Mouse (Mus musculus) stomach, embryonic 14.5 days (tissue): ENCODE results near the gene Apba2. TPM values are rescaled to one million over a fixed set of nuclear protein-coding genes. Genes with fewer than 3 reads are reported as not detected.

Experiments used
- ATAC-seq: fragments of 200-750 bp; cut with Nextera tagmentation; 2 replicates; pipeline ENCODE4 v1.8.0; 2017; ENCODE audit warnings: low read depth, moderate TSS enrichment; ENCODE audit not compliant: insufficient number of reproducible peaks, insufficient read depth, low FRiP score
- H3K27ac ChIP-seq: fragments of 300-500 bp; sonication (generic); 2 replicates; pipeline ENCODE4 v1.5.1; 2014; ENCODE audit warnings: mild to moderate bottlenecking, low read length, moderate library complexity, mixed read lengths
- H3K27me3 ChIP-seq: fragments of 300-500 bp; sonication (generic); 2 replicates; pipeline ENCODE4 v1.6.1; 2014; ENCODE audit warnings: low read length, control low read depth, mixed read lengths; ENCODE audit not compliant: control insufficient read depth, insufficient read depth
- H3K36me3 ChIP-seq: fragments of 300-500 bp; sonication (generic); 2 replicates; pipeline ENCODE4 v1.6.1; 2014; ENCODE audit warnings: mild to moderate bottlenecking, control low read depth, low read length, moderate library complexity, mixed read lengths; ENCODE audit not compliant: control insufficient read depth, insufficient read depth
- H3K4me1 ChIP-seq: fragments of 300-500 bp; sonication (generic); 2 replicates; pipeline ENCODE4 v1.6.1; 2014; ENCODE audit warnings: low read length, control low read depth, mixed read lengths; ENCODE audit not compliant: control insufficient read depth, insufficient read depth
- H3K4me2 ChIP-seq: fragments of 300-500 bp; sonication (generic); replicated peaks from 2 replicates; pipeline ENCODE4 v1.6.1; 2014; ENCODE audit warnings: low read depth, low read length, control low read depth
- H3K4me3 ChIP-seq: fragments of 300-500 bp; sonication (generic); 2 replicates; pipeline ENCODE4 v1.5.1; 2014; ENCODE audit warnings: low read depth, low read length, control low read depth
- H3K9ac ChIP-seq: fragments of 300-500 bp; sonication (generic); replicated peaks from 2 replicates; pipeline ENCODE4 v1.6.1; 2014; ENCODE audit warnings: low read depth, mild to moderate bottlenecking, control low read depth, low read length, moderate library complexity, mixed read lengths
- H3K9me3 ChIP-seq: fragments of 300-500 bp; sonication (generic); 2 replicates; pipeline ENCODE4 v1.6.1; 2016; ENCODE audit warnings: low read depth, low read length, control low read depth; ENCODE audit not compliant: control insufficient read depth
- WGBS: fragments of 180-500 bp; shearing (Covaris S2); extraction: QIAGEN DNeasy Blood & Tissue Kit; methylation state at CpG from one replicate; pipeline ENCODE4 v1.1.7; 2014; 5-methylcytosine and 5-hydroxymethylcytosine counted together
- polyA plus RNA-seq: library from polyadenylated mRNA; unstranded; fragments of >200 nt; fragmentation: Nextera tagmentation; extraction: Ambion mirVana; gene quantifications from 2 replicates; pipeline ENCODE4 v1.2.1, GENCODE M21; 2014

Apba2 gene
- polyA plus RNA-seq = 7.4 and 7.6 TPM in 2 replicates

DNA sequence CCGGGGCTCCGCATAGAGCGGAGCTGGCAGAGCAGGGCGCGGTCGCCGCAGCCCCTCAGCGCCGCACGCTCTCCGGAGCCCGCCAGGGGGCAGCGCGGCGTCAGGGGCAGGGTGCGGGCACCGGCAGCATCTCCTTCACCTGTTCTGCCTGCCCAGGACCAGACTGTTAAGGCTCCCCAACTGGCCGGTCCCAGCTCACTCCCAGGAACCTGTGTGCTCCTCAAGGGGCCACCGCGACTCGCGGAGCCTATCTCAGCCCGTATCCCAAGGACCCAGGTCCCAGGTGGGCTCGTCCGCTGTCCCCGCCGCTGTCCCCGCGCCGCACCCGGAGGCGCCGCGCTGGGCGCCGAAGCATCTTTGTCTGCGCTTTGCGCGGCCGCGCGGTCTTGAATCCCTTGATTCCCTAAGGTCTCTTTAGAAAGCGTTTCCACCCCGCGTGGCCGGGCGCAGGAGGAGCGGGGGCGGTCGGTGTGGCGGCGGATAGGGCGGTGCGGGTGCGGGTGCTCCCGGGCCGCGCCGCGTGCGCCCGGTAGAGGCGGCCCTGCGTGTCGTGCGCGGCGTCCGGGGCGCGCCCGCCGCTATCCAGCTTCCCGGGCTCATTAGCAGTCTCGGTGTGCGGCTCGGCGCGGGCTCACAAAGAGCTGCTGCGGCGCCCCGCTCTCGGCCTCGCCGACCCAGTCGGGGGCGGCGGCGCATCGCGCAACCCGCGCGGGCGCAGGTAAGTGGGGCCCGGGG lies at the start of gene Apba2:
Apba2 (plus strand) TSS at position 171 of the 735 bp plus-strand sequence.
- WGBS = under 1% methylated on average over 81 of the region's 96 CpGs
- H3K9ac ChIP-seq = peak within 1 kb of the TSS; percentile 18; the same call in 1 of the 2 replicates
- peak within 1 kb of the TSS; percentile 96 for H3K4me2 ChIP-seq
- no peaks in the 10 kb centered on the region for H3K36me3 ChIP-seq
- H3K27me3 ChIP-seq = peaks cover 19% of the 10 kb centered on the region
- peak within 1 kb of the TSS; percentile 49 for H3K4me3 ChIP-seq
- H3K4me1 ChIP-seq = 0 out of 2 replicates have a peak, but pooled peaks cover 6% of the 10 kb centered on the region
- peak; percentile 77 for ATAC-seq
- H3K9me3 ChIP-seq = no peaks in the 10 kb centered on the region
- H3K27ac ChIP-seq = no peak within 1 kb of the TSS

DNA sequence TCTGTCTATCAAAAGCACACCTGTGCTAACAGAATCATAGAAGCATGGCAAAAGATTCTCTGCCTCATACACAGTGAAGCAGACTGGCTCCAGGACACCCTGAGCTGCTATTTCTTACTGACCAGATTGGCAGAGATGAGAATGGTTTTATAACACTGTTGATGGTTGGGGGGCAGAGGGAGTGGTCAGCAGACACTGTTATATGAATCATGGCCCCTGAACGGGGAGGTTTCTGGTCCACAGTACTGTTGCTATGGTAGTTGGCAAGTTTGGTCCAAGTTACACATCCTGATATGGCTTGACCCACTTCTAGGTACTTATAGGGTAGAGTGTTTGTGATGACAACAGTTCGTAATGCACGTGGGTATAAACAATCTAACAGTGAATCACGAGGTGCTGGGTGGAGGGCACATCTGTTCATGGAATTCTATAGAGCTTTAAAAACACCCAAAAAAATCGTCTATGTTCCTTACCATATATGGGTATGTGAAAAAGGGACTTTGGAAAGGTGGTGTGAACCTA lies 49.6 kb upstream of the Apba2 start:
- Histone ChIP-seq H3K4me3 (no peak overlapping the region), H3K9me3 (no peaks in the 10 kb centered on the region), H3K27ac (no peak overlapping the region), H3K36me3 (no peaks in the 10 kb centered on the region), H3K4me1 (no peaks in the 10 kb centered on the region), H3K4me2 (no peak overlapping the region), H3K27me3 (no peaks in the 10 kb centered on the region), H3K9ac (no peak overlapping the region)
- no peak for ATAC-seq
- 68% methylated on average over 5 of the region's 5 CpGs for WGBS

DNA sequence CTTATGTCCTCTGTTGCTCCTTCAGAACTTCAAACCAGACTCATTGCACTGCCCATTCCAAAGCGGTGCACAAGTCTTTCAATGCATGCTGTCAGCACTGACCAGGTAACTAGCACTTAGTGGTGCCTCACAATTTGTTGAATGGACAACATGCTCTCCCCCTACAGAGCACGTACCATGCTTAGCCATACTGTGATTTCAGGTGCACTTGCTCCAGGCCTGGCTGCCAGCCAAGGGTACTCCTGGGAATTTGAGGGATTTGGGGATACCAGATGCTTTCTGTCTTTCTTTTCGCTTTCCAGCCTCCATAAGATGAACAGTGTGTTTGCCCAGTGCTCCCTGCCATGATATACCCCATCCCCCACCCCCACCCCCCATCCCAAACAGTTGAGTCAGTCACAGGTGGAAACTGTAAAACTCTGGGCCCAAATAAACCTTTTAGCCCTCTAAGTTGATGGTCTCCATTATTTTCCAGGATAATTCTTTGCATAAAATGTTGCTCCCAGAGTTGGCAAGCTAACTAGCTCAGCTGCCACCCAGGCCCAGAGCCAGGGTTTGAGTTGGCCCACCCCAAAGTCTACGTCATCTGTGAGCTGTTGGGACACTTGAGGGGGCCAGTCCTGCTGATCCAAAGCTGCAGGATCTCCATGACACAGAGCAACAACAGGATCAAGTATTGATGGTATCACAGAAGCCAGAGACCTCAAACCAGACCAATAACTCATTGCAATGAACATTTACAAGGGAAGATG lies 48.9 kb upstream of the Apba2 start:
- no peaks in the 10 kb centered on the region for H3K4me1 ChIP-seq
- H3K36me3 ChIP-seq = no peaks in the 10 kb centered on the region
- H3K4me2 ChIP-seq = no peak overlapping the region
- 58% methylated on average over 4 of the region's 4 CpGs for WGBS
- no peak overlapping the region for H3K9ac ChIP-seq
- ATAC-seq = no peak
- H3K27me3 ChIP-seq = no peaks in the 10 kb centered on the region
- no peak overlapping the region for H3K27ac ChIP-seq
- H3K9me3 ChIP-seq = no peaks in the 10 kb centered on the region
- no peak overlapping the region for H3K4me3 ChIP-seq

DNA sequence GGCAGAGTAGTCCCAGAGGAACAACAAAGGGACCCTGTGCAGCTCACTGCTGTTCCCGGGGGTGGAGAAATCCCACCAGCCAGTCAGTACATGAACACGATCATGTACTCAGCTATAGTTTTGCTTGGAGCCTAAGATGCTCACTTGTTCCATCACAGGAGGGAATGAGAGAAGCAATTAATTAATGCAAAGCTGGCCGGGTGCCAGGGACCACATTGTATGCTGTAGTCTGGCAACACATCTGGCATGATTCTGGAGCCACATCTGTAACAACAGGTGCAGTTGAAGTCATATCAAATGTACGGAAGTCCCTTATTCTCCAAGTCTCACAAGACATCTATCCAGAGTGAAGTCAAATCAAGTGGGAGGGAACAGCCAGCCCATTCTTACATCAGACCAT lies 45.3 kb upstream of the Apba2 start:
- no peaks in the 10 kb centered on the region for H3K36me3 ChIP-seq
- ATAC-seq = no peak

DNA sequence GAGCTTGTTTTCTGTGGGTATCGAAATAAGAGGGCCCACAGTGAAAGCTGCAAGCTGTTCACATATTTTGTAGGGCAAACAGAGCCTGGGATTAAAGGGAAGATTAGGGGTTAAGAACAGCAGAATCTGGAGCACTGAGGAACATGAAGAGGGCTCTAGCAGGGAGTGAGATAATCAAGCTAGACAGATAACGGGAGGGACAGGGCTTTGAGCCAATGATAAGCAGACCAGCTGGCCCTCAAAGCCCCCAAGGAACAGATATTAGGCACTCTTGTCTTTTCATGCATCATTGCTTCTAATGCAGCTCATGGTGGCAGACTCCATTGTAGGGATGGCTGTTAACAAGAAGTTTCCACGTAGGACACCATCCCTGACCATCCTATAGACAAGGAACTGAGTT lies 44.8 kb upstream of the Apba2 start:
- H3K4me2 ChIP-seq = no peak overlapping the region

More for the DNA sequence above, 45.3 kb upstream of the Apba2 start:
- Histone ChIP-seq H3K27me3 (no peaks in the 10 kb centered on the region), H3K4me2 (no peak overlapping the region), H3K9ac (no peak overlapping the region), H3K9me3 (no peaks in the 10 kb centered on the region), H3K4me1 (no peaks in the 10 kb centered on the region), H3K4me3 (no peak overlapping the region), H3K27ac (no peak overlapping the region)
- 88% methylated on average over 4 of the region's 4 CpGs for WGBS

DNA sequence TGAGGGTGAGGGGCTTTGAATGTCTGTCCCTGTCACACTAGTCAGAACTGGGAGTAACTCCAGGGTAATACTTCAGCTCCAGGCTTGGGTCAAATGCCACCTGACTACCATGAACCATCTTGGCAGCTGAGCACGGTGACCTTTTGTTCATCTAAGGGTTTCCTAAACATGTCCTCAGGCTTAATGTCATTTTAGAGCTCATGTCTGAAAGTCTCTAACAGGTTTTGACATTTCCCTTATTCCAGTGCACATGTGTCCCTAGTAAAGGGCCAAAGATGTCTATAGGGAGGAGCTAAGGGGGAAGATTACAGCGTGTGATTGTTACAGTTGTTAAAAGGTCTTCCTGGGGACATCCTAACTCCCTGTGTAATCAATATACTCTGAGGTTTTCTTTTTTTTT lies 43.7 kb upstream of the Apba2 start:
- no peak overlapping the region for H3K9ac ChIP-seq
- ATAC-seq = no peak
- no peaks in the 10 kb centered on the region for H3K4me1 ChIP-seq
- no peaks in the 10 kb centered on the region for H3K9me3 ChIP-seq
- H3K4me3 ChIP-seq = no peak overlapping the region
- no peak overlapping the region for H3K4me2 ChIP-seq
- no peaks in the 10 kb centered on the region for H3K36me3 ChIP-seq
- H3K27ac ChIP-seq = no peak overlapping the region
- WGBS = 84% methylated on average over 2 of the region's 2 CpGs
- H3K27me3 ChIP-seq = no peaks in the 10 kb centered on the region

More for the DNA sequence above, 44.8 kb upstream of the Apba2 start:
- H3K4me1 ChIP-seq = no peaks in the 10 kb centered on the region
- 81% methylated on average over 3 of the region's 3 CpGs for WGBS
- no peaks in the 10 kb centered on the region for H3K36me3 ChIP-seq
- no peaks in the 10 kb centered on the region for H3K27me3 ChIP-seq
- H3K4me3 ChIP-seq = no peak overlapping the region
- H3K9me3 ChIP-seq = no peaks in the 10 kb centered on the region
- H3K27ac ChIP-seq = no peak overlapping the region
- no peak overlapping the region for H3K9ac ChIP-seq
- no peak for ATAC-seq

DNA sequence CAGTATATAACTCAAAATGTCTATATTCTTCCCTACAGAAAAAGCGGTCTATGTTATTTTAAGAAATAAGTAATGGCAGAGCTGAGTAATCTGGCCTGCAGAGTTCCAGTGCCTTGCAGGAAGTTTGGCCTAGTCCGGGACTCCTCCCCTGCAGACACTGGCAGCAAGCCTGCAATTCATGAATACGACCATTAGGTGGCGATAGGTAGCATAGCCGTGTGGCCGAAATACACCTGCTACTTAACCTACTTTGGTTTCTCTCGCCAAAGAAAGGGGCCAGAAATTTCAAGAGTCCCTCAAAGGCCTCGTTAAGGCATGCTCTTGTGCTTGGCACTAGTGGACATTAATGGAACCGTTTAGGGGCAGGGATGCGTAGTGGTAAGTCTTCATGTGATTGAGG lies 4.1 kb upstream of the Apba2 start:
- Histone ChIP-seq H3K9ac (no peak overlapping the region), H3K36me3 (no peaks in the 10 kb centered on the region), H3K4me3 (no peak overlapping the region), H3K9me3 (no peaks in the 10 kb centered on the region), H3K27ac (no peak overlapping the region), H3K4me2 (no peak overlapping the region), H3K4me1 (0 out of 2 replicates have a peak, but pooled peaks cover 6% of the 10 kb centered on the region), H3K27me3 (peaks cover 12% of the 10 kb centered on the region; the same call in 1 of the 2 replicates)
- ATAC-seq = no peak
- WGBS = 34% methylated on average over 10 of the region's 10 CpGs

DNA sequence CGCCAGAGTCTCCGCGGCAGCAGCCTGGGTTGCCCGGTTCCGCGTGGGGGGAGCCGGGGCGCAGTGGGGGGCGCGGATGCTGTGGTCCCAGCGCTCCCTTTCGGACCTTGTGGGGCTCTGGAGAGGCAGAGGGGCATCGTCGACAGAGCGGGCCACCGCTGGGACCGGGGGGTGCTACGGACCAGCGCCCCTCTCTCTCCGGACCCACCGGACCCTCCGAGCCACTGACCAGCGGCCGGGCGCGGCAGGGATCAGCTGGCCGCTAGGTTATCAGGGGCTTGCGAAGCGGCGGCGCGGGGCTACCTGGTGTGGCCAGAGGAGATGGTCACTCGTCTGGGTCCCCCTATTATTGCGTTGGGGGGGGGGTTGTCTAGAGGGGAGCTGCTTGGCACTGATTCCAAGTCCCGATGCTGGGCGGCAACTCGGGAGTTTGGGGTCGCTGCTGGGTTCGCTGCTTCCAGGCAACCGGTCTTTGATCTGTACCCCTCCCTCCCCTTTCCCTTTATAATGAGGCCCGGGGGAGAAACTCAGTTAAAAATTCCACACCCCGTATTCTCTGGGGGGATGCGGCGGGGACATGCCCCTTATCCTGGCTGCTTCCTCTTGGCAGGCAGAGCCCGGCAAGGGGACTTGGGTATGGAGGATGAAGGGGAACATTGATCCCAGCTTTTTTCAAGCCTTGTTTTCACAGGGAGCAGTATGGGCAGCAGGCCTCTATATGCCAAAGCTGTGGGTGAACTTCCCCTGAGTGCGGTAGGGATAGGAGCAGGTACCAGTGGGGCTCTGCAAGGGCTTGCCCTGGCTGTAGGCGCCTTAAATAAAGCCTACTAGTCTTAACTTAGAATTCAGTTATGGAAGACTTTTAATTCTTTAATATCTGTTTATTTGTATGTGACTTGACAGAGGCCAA lies 1.0 kb downstream of the Apba2 start:
- 4% methylated on average over 40 of the region's 47 CpGs for WGBS
- Histone ChIP-seq H3K36me3 (no peaks in the 10 kb centered on the region), H3K9ac (no peak overlapping the region; the same call in 1 of the 2 replicates), H3K4me3 (peak overlapping the region; percentile 49), H3K27me3 (peaks cover 19% of the 10 kb centered on the region), H3K4me1 (0 out of 2 replicates have a peak, but pooled peaks cover 6% of the 10 kb centered on the region), H3K27ac (no peak overlapping the region), H3K9me3 (no peaks in the 10 kb centered on the region), H3K4me2 (peak overlapping the region; percentile 96)
- ATAC-seq = 0 out of 2 replicates have a peak, but pooled peaks have one; percentile 15
